In genomic region chr9:121838829-121839621, GRCm38 (mm10) we compare ENCODE assay signal across 8 mouse cellular contexts. TPM values are rescaled to one million over a fixed set of nuclear protein-coding genes. Genes with fewer than 3 reads are reported as not detected.
DNase-seq lines count a peak whose midpoint lies in the region; ATAC-seq lines count a peak whose summit lies in the region.

Gene Ccdc13, minus strand, starts transcription at chr9:121839461.

- H3K27ac ChIP-seq in forebrain, embryonic 15.5 days (replicated peaks), result no peak within 1 kb of the TSS
- H3K27ac ChIP-seq in hindbrain, embryonic 10.5 days, result peak within 1 kb of the TSS; percentile 83
- H3K27ac ChIP-seq in lung, embryonic 15.5 days, result no peak within 1 kb of the TSS

- H3K4me1 ChIP-seq in forebrain, embryonic 15.5 days, result peaks cover 6% of the 10 kb centered on the region
- peaks cover 14% of the 10 kb centered on the region for H3K4me1 ChIP-seq in hindbrain, embryonic 10.5 days (replicated peaks)
- H3K4me1 ChIP-seq in lung, embryonic 15.5 days, result peaks cover 3% of the 10 kb centered on the region; the same call in 1 of the 2 replicates

- peak within 1 kb of the TSS; percentile 72 for H3K4me2 ChIP-seq in forebrain, embryonic 15.5 days (replicated peaks)
- peak within 1 kb of the TSS; percentile 87 for H3K4me2 ChIP-seq in lung, embryonic 15.5 days

- H3K9me3 ChIP-seq in forebrain, embryonic 15.5 days, result no peaks in the 10 kb centered on the region
- peaks cover 12% of the 10 kb centered on the region; the same call in 1 of the 2 replicates for H3K9me3 ChIP-seq in hindbrain, embryonic 10.5 days
- H3K9me3 ChIP-seq in lung, embryonic 15.5 days, result no peaks in the 10 kb centered on the region

- peak within 1 kb of the TSS; percentile 22 for H3K9ac ChIP-seq in forebrain, embryonic 15.5 days (replicated peaks)
- peak within 1 kb of the TSS; percentile 25; the same call in 1 of the 2 replicates for H3K9ac ChIP-seq in lung, embryonic 15.5 days

- H3K4me3 ChIP-seq in forebrain, embryonic 15.5 days, result peak within 1 kb of the TSS; percentile 51
- peak within 1 kb of the TSS; percentile 66 for H3K4me3 ChIP-seq in hindbrain, embryonic 10.5 days
- H3K4me3 ChIP-seq in lung, embryonic 15.5 days, result peak within 1 kb of the TSS; percentile 49

- H3K36me3 ChIP-seq in forebrain, embryonic 15.5 days, result no peaks in the 10 kb centered on the region
- H3K36me3 ChIP-seq in hindbrain, embryonic 10.5 days, result no peaks in the 10 kb centered on the region
- H3K36me3 ChIP-seq in lung, embryonic 15.5 days, result no peaks in the 10 kb centered on the region

- DNase-seq in spleen, adult 18-20 months, result peak; percentile 44 to 52
- DNase-seq in spleen, adult 12 weeks (ENCODE audit: low spot score), result no peak
- DNase-seq in hindbrain, embryonic 10.5 days (ENCODE audit: low spot score), result peak; percentile 94
- DNase-seq in layer of hippocampus, postnatal 10 days (ENCODE audit: low spot score in 2 of 2), result peak; percentile 86 to 89
- DNase-seq in ovary, adult 18-20 months (ENCODE audit: low spot score), result peak; percentile 70
- DNase-seq in thymus, postnatal 14 days, result peak; percentile 88

- no peaks in the 10 kb centered on the region for H3K27me3 ChIP-seq in forebrain, embryonic 15.5 days
- peaks cover 10% of the 10 kb centered on the region for H3K27me3 ChIP-seq in hindbrain, embryonic 10.5 days (ENCODE audit: insufficient read depth, poor library complexity, severe bottlenecking)
- H3K27me3 ChIP-seq in lung, embryonic 15.5 days, result no peaks in the 10 kb centered on the region

- peak; percentile 95 for ATAC-seq in forebrain, embryonic 15.5 days (replicated peaks)
- ATAC-seq in lung, embryonic 15.5 days (ENCODE audit: borderline replicate concordance, extremely low read depth, low FRiP score, low TSS enrichment), result peak; percentile 93; the same call in 1 of the 2 replicates

- WGBS in forebrain, embryonic 15.5 days, result 3% methylated on average over 61 of the region's 61 CpGs
- 3% methylated on average over 61 of the region's 61 CpGs for WGBS in hindbrain, embryonic 10.5 days
- WGBS in lung, embryonic 15.5 days, result 3% methylated on average over 61 of the region's 61 CpGs

RNA-seq across cellular contexts. Expression of gene Ccdc13, which starts in this region (rescaled TPM):
- 1.9 and 3.0 TPM in 2 replicates for polyA plus RNA-seq in forebrain, embryonic 15.5 days (2015; fragmentation: Nextera tagmentation; extraction: Ambion mirVana)
- polyA plus RNA-seq in hindbrain, embryonic 10.5 days (2016; fragmentation: Nextera tagmentation; extraction: Ambion mirVana), result 2.6 and 2.7 TPM in 2 replicates
- 1 to 10 TPM; 6.6 to 7.7 TPM for total RNA-seq in layer of hippocampus, postnatal 10 days (2021)
- polyA plus RNA-seq in lung, embryonic 15.5 days (2015; fragmentation: Nextera tagmentation; extraction: Ambion mirVana), result 1.2 TPM in 2 replicates
